Mouse (Mus musculus): ENCODE data around the gene Ripply3. TPM values are rescaled to one million over a fixed set of nuclear protein-coding genes. Genes with fewer than 3 reads are reported as not detected.
A peak's percentile ranks its signal among the peaks of the same experiment; 100 is the strongest.

The Ripply3 gene
- polyA plus RNA-seq, 1 experiment from 2014 or later, result 4.7 TPM

DNA sequence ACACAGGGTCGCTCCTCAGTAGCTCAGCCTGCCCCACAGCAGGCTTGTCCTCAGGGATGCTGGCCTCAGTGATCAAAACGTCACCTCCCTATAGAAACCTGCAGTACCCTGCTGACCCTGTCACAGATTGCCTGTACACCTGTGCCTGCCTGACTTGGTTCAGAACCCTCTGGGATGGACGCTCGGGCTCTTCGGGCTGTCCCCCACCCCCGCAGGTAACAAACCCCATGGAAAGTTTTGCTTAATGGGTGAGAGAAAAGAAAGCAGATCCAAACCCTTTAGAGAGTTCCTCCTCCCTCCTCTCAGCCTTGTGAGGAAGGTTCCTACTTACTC, 25.1 kb upstream of the Ripply3 start:
- Histone ChIP-seq H3K9me3 (replicated peaks) (no peaks in the 10 kb centered on the region), H3K36me3 (no peaks in the 10 kb centered on the region), H3K27ac (peak overlapping the region; percentile 71), H3K4me1 (peaks cover 30% of the 10 kb centered on the region), H3K4me3 (peak overlapping the region; percentile 42), H3K27me3 (ENCODE audit: low read depth, poor library complexity, severe bottlenecking) (peaks cover 14% of the 10 kb centered on the region)
- DNase-seq (ENCODE audit: low spot score), result no peak
- WGBS, result 30% methylated on average over 6 of the region's 6 CpGs

DNA sequence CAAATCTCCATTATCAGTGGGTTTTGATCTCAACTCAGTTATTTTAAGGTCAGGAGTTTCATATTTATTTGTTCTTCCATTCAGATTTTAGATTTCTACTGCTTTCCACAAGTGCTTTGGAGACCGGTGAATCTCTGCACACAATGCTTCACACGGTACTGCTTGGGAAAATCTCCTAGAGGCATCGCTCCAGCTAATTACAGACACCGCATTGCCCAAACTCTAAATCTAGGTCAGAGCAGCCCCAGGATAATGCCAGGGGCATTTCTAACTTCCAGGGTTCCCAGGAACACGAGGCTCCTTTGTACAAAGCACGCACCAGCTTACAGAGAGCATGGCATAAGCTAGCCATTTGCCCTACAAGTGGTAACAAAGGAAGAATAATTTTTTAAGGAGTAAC, 20.7 kb upstream of the Ripply3 start:
- no peaks in the 10 kb centered on the region; the same call in 1 of the 2 replicates for H3K36me3 ChIP-seq
- H3K9me3 ChIP-seq (replicated peaks), result no peaks in the 10 kb centered on the region
- H3K4me1 ChIP-seq, result peaks cover 24% of the 10 kb centered on the region
- no peak for DNase-seq (ENCODE audit: low spot score)
- H3K27me3 ChIP-seq (ENCODE audit: low read depth, poor library complexity, severe bottlenecking), result peaks cover 14% of the 10 kb centered on the region
- WGBS, result 72% methylated on average over 6 of the region's 6 CpGs
- H3K27ac ChIP-seq, result peak overlapping the region; percentile 74
- H3K4me3 ChIP-seq, result no peak overlapping the region

DNA sequence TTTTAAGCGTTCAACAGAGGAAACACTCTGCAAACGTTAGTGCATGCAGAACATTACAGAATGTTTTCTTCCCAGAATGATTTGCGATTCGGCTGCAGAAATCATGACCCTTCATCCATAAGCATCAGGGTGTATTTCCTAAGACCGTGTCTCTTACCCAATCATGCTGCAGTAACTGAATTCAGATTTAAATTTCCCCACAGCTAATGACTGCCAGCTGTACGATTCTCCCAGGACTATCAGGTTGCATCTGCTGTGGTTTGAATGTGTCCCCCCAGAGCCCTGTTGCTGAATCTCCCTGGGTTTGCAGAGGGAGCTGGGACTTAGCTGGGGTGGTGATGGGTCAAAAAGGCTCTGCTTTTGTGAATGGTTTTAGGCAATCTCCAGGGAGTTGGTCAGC, 20.3 kb upstream of the Ripply3 start:
- H3K4me3 ChIP-seq, result no peak overlapping the region
- peaks cover 20% of the 10 kb centered on the region for H3K4me1 ChIP-seq
- 40% methylated on average over 6 of the region's 6 CpGs for WGBS
- peak; percentile 77 for DNase-seq (ENCODE audit: low spot score)
- H3K36me3 ChIP-seq, result no peaks in the 10 kb centered on the region; the same call in 1 of the 2 replicates
- H3K27me3 ChIP-seq (ENCODE audit: low read depth, poor library complexity, severe bottlenecking), result peaks cover 12% of the 10 kb centered on the region
- H3K9me3 ChIP-seq (replicated peaks), result no peaks in the 10 kb centered on the region
- peak overlapping the region; percentile 74 for H3K27ac ChIP-seq

DNA sequence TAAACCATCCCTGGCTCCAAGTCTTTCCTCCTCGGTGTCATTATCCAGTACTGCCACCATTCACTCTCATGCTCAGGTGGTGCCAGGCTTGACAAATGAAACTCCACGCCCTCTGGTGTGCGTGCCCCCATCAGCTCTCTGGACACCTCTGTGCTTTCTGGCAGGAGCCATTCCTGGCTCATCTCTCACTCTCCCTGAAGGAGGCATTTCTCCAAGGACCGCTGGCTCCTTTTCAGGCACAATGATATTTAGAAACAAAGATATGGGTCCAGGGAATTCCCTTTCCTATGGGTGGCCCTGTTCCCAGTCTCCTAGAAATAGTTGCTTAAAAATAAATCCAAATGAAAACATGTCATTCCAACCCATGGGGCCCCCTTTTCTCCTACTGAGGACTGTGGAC, 19.2 kb upstream of the Ripply3 start:
- Histone ChIP-seq H3K9me3 (replicated peaks) (no peaks in the 10 kb centered on the region), H3K4me3 (no peak overlapping the region), H3K4me1 (peaks cover 21% of the 10 kb centered on the region), H3K27ac (no peak overlapping the region), H3K27me3 (ENCODE audit: low read depth, poor library complexity, severe bottlenecking) (peaks cover 1% of the 10 kb centered on the region), H3K36me3 (no peaks in the 10 kb centered on the region; the same call in 1 of the 2 replicates)
- WGBS, result 93% methylated on average over 4 of the region's 4 CpGs
- no peak for DNase-seq (ENCODE audit: low spot score)

DNA sequence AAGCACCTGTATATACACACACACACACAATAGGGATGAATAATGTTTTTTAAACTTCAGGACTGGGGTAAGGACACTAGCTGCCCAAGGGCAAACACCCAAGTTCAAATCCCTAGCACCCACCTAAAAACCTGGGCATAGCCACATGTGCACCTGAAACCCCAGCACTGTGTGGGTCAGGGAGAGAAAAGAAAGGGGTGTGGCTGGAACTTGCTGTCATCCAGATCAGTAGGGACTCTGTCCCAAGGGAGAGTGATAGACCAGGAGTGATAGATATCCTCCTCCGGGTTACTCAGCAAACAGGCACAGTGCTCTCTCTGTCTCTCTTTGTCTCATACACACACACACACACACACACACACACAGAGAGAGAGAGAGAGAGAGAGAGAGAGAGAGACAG, 16.8 kb upstream of the Ripply3 start:
- H3K4me1 ChIP-seq, result peaks cover 22% of the 10 kb centered on the region
- DNase-seq (ENCODE audit: low spot score), result no peak
- 85% methylated on average over 1 of the region's 1 CpGs for WGBS
- H3K27ac ChIP-seq, result no peak overlapping the region
- no peaks in the 10 kb centered on the region for H3K9me3 ChIP-seq (replicated peaks)
- no peaks in the 10 kb centered on the region for H3K27me3 ChIP-seq (ENCODE audit: low read depth, poor library complexity, severe bottlenecking)
- H3K4me3 ChIP-seq, result no peak overlapping the region
- H3K36me3 ChIP-seq, result no peaks in the 10 kb centered on the region; the same call in 1 of the 2 replicates

DNA sequence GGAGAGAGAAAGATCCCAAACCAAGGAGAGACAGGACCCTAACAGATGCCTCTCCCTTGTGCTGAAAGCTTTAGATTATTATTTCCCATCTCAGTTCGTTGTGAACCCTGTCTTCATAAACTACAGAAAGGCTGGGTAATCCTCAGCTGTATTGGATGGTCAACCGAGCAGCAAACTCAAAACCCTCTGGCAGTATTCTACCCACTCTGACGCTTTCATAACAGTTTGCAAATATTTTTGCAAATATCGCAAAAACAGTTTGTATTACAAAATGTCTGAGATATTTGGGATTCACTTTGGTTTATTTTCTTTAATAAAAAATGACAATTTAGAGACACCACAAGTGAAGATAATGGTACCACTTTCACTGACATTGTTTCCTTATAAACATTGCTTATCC, 16.3 kb upstream of the Ripply3 start:
- 0 out of 2 replicates have a peak overlapping the region, but pooled peaks have one; percentile 99 for H3K27ac ChIP-seq
- DNase-seq (ENCODE audit: low spot score), result no peak
- peak overlapping the region; percentile 81 for H3K4me3 ChIP-seq
- no peaks in the 10 kb centered on the region for H3K27me3 ChIP-seq (ENCODE audit: low read depth, poor library complexity, severe bottlenecking)
- peaks cover 22% of the 10 kb centered on the region for H3K4me1 ChIP-seq
- H3K36me3 ChIP-seq, result no peaks in the 10 kb centered on the region; the same call in 1 of the 2 replicates
- H3K9me3 ChIP-seq (replicated peaks), result no peaks in the 10 kb centered on the region
- WGBS, result 83% methylated on average over 4 of the region's 4 CpGs

DNA sequence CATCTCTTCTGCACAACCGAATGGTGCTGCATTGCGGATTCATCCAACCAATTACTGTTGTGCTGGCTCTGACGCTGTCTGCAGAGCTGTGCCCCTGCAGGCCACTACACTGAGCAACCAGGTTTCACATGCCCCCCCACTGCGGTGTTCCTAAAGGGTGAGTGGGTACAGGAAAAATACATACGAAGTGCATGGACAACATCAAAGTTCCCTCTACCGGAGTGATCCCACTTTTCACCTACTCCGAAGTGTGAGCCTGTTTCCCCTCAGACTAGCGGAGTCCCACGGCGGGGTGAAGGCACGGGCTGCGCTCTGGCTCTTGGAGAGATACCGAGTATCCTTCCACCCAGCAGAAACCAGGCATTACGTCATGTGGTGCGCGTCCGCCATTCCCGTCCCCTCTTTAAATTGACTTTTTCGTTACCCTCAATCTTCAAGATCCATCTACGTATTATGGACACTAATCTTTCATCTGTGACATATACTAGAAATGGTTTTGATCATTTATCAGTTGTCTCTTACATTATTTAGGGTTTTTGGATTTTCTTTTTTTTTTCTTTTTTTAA, 15.5 kb upstream of the Ripply3 start:
- peak overlapping the region; percentile 99 for H3K27ac ChIP-seq
- under 1% methylated on average over 20 of the region's 20 CpGs for WGBS
- no peaks in the 10 kb centered on the region; the same call in 1 of the 2 replicates for H3K36me3 ChIP-seq
- H3K4me3 ChIP-seq, result peak overlapping the region; percentile 81
- no peaks in the 10 kb centered on the region for H3K9me3 ChIP-seq (replicated peaks)
- no peaks in the 10 kb centered on the region for H3K27me3 ChIP-seq (ENCODE audit: low read depth, poor library complexity, severe bottlenecking)
- DNase-seq (ENCODE audit: low spot score), result peak; percentile 87
- H3K4me1 ChIP-seq, result peaks cover 18% of the 10 kb centered on the region

DNA sequence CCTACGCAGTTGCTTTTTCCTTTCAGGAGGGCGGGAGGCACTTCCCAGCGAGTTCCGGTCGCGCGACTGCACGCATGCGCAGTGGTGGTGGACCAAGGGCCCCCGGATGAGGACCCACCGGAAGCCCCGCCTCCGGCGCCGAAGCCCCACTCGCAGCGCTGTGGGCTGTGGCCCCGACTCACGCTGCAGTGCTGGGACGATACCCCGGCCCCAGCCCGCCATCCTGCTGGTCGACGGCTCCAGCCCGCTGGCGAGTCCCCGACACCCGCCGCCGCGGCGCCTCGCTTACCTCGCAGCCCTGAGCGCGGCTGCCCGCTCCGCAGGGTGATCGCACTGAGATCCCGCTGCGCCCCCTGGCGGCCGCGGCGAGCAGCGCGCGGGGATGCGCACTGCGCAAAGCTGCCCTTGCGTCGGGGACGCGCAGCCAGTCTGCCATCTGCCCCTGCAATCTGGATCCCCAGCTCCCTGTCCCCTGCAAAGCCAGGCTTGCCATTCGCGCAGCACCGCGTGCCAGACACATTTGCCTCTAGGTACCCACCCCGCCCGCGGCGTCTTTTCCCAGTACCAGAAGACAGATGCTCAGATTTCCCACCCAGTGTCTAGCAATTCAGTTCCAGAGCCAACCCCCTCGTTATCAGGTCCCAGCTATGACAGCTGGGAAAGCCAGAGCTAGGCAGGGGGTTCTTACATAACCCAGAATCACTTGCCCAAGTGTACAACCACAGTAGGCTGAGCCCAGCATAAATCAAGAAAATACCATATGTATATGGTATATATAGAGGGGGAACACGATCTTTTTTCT, 14.8 kb upstream of the Ripply3 start, which contains the start of gene Hlcs:
Gene Hlcs, minus strand, starts transcription at position 343 of the 802 bp plus-strand sequence.
- H3K27ac ChIP-seq, result peak within 1 kb of the TSS; percentile 99
- peak within 1 kb of the TSS; percentile 81 for H3K4me3 ChIP-seq
- WGBS, result 1% methylated on average over 64 of the region's 64 CpGs

DNA sequence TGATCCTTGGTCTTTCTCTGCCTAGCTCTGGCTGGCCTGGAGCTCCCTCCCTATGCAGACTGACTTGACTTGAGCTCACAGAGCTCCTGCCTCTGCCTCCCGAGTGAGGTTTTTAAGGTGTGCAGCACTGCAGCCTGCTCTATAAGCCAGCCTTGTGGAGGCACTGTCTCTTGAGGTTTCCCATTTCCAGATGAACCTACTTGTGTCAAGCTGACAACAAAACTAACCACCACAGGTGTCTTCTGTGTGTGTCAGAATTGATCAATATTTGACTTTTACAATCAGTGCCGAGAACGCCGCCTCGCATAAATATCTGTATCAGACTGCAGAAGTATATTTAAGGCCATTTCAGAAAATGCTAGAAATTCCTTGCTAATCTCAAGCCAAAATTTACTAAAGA, 13.6 kb upstream of the Ripply3 start:
- DNase-seq (ENCODE audit: low spot score), result no peak
- Histone ChIP-seq H3K9me3 (replicated peaks) (no peaks in the 10 kb centered on the region), H3K27me3 (ENCODE audit: low read depth, poor library complexity, severe bottlenecking) (no peaks in the 10 kb centered on the region), H3K4me1 (peaks cover 7% of the 10 kb centered on the region), H3K36me3 (no peaks in the 10 kb centered on the region; the same call in 1 of the 2 replicates), H3K4me3 (no peak overlapping the region), H3K27ac (no peak overlapping the region)
- WGBS, result 90% methylated on average over 5 of the region's 5 CpGs

More for the DNA sequence above, 14.8 kb upstream of the Ripply3 start, which contains the start of gene Hlcs:
- H3K36me3 ChIP-seq, result no peaks in the 10 kb centered on the region; the same call in 1 of the 2 replicates
- DNase-seq (ENCODE audit: low spot score), result peak; percentile 99
- H3K27me3 ChIP-seq (ENCODE audit: low read depth, poor library complexity, severe bottlenecking), result no peaks in the 10 kb centered on the region
- no peaks in the 10 kb centered on the region for H3K9me3 ChIP-seq (replicated peaks)
- peaks cover 11% of the 10 kb centered on the region for H3K4me1 ChIP-seq

DNA sequence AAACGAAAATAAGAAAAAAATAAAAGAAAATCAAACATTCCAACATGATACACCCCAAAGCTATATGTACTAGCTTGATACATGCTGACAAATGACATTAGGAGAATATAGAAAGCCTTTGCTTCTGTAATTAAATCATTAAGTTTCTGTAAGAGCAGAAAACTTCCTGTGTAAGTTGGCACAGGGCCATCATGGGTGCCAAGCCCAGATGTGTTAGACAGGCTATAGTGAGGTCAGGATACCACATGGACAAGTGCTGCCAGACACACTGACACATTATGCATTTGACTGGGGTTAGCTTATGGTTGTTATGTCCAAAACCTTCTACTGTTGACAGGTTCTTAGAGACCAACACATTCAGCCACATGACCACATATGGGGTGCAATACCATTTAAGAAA, 13.0 kb upstream of the Ripply3 start:
- H3K36me3 ChIP-seq, result no peaks in the 10 kb centered on the region; the same call in 1 of the 2 replicates
- H3K27ac ChIP-seq, result no peak overlapping the region
- DNase-seq (ENCODE audit: low spot score), result no peak
- H3K27me3 ChIP-seq (ENCODE audit: low read depth, poor library complexity, severe bottlenecking), result no peaks in the 10 kb centered on the region
- H3K4me1 ChIP-seq, result peaks cover 7% of the 10 kb centered on the region
- WGBS, result 56% methylated on average over 1 of the region's 1 CpGs
- H3K4me3 ChIP-seq, result no peak overlapping the region
- no peaks in the 10 kb centered on the region for H3K9me3 ChIP-seq (replicated peaks)

DNA sequence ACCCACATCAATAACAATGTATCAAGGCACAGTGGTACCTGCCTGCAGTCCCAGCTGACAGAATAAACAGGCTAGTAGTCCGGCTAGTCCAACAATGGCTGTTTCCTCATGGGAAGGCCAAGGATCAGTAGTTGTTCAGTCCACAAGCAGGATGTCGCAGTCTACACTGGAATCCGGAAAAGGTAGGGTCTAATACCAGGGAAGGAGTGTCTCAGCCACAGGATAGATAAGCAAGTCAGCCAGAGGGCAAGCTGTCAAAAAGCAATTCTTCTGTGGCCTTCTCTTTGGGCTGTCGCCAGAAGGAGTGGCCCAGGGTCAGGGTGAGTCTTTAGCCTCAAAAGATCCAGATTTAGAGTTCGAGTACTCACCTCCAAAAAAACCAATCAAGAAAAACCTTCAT, 10.5 kb upstream of the Ripply3 start:
- 88% methylated on average over 5 of the region's 5 CpGs for WGBS
- Histone ChIP-seq H3K4me1 (peaks cover 7% of the 10 kb centered on the region), H3K36me3 (no peaks in the 10 kb centered on the region), H3K27me3 (ENCODE audit: low read depth, poor library complexity, severe bottlenecking) (no peaks in the 10 kb centered on the region), H3K27ac (no peak overlapping the region), H3K4me3 (no peak overlapping the region), H3K9me3 (replicated peaks) (no peaks in the 10 kb centered on the region)
- no peak for DNase-seq (ENCODE audit: low spot score)

DNA sequence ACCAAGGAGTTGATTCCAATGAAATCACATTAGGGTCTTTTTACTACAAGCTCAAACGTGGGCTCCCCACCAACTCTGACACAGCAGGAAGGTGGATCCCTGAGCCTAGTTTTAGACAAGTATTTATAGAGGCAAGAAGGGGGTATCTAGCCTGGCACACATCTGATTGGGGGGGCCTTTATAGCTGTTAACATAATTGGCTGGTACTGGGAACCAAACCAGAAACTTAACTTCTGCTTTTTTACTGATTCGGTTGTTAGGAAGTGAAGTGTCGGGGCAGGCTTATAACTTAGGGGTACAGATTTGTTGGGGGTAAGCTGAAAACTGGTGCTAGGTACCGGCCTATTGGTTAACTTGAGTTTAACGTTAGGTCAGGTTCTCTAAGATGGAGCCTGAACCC, 8.0 kb upstream of the Ripply3 start:
- Histone ChIP-seq H3K36me3 (no peaks in the 10 kb centered on the region), H3K4me3 (no peak overlapping the region), H3K9me3 (replicated peaks) (no peaks in the 10 kb centered on the region), H3K27ac (no peak overlapping the region), H3K27me3 (ENCODE audit: low read depth, poor library complexity, severe bottlenecking) (peaks cover 4% of the 10 kb centered on the region; the same call in 1 of the 2 replicates), H3K4me1 (no peaks in the 10 kb centered on the region)
- DNase-seq (ENCODE audit: low spot score), result no peak
- 87% methylated on average over 5 of the region's 5 CpGs for WGBS

DNA sequence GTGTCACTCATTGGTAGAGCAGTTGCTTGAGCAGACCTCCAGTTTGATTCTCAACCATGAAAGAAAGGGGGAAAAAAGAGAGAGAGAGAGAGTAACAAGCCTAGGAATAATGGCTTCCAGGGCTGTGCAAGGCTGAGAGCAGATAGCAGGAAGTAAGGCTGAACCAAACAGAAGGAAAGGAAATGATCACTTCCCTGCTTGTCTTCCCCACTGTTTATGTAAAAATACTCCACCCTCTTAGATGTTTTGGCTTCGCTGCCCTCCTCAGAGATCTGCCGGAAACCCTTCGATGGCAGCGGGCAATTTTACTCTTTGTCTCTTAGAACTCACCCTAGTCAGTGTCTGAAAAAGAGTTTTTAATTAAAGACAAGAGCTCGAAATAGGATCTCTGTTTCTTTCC, 4.5 kb upstream of the Ripply3 start:
- H3K36me3 ChIP-seq, result no peaks in the 10 kb centered on the region

More for the DNA sequence above, 4.5 kb upstream of the Ripply3 start:
- H3K9me3 ChIP-seq (replicated peaks), result no peaks in the 10 kb centered on the region
- peaks cover 38% of the 10 kb centered on the region for H3K27me3 ChIP-seq (ENCODE audit: low read depth, poor library complexity, severe bottlenecking)
- H3K4me3 ChIP-seq, result no peak overlapping the region
- H3K27ac ChIP-seq, result no peak overlapping the region
- peaks cover 14% of the 10 kb centered on the region for H3K4me1 ChIP-seq
- WGBS, result 72% methylated on average over 5 of the region's 5 CpGs
- DNase-seq (ENCODE audit: low spot score), result no peak

Measured in limb, embryonic 10.5 days (tissue).